Mouse (Mus musculus) left cerebral cortex, adult 2 months (tissue): ENCODE data around the gene Tmem212. TPM values are rescaled to one million over a fixed set of nuclear protein-coding genes. Genes with fewer than 3 reads are reported as not detected.
"Not testable (repeated sequence)": the region's sequence is repeated elsewhere in the genome, so short reads cannot be mapped to it uniquely, and the experiment has no call there.

ENCODE experiments used
- DNase-seq, 2 experiments: peaks; one replicate each; pipeline ENCODE4 v3.0.0; 2021 to 2022; ENCODE audit warnings: low spot score in 2 of 2, mixed read lengths in 1 of 2; ENCODE audit errors: extremely low spot score in 1 of 2
- H3K27ac ChIP-seq: fragments of 200-600 bp; 2 replicates; pipeline ENCODE4 v1.8.1; 2022
- H3K4me3 ChIP-seq: fragments of 200-600 bp; 2 replicates; pipeline ENCODE4 v1.8.1; 2022
- CTCF ChIP-seq: fragments of 200-600 bp; IDR thresholded peaks from 2 replicates; pipeline ENCODE4 v1.8.1; 2022; ENCODE audit warnings: antibody characterized with exemption, mild to moderate bottlenecking, moderate library complexity
- intact Hi-C: fragments of 180-260 bp; cut with DNase I; formaldehyde crosslinking; loops from one replicate; pipeline ENCODE4 v1.15.1; 2025
- long read RNA-seq, 2 experiments: library from polyadenylated mRNA; stranded (forward); transcript quantifications; one replicate each; pipeline ENCODE4 v2.0.0; 2021; ENCODE audit warnings: borderline mapping rate in 2 of 2
- total RNA-seq, 2 experiments: library from RNA; stranded (reverse); gene quantifications; 2 replicates each; pipeline ENCODE4 v1.2.3; 2021

Gene Tmem212
- 1 to 10 TPM in 1 of 2 experiments, not detected in 1; 1.0 TPM for total RNA-seq
- long read RNA-seq, experiment 1, partial matches to known transcripts: 0 of 1 reads
- long read RNA-seq, experiment 1, other reads (novel, unspliced or antisense): 1 of 1 reads
- long read RNA-seq, experiment 2: 0 reads

DNA sequence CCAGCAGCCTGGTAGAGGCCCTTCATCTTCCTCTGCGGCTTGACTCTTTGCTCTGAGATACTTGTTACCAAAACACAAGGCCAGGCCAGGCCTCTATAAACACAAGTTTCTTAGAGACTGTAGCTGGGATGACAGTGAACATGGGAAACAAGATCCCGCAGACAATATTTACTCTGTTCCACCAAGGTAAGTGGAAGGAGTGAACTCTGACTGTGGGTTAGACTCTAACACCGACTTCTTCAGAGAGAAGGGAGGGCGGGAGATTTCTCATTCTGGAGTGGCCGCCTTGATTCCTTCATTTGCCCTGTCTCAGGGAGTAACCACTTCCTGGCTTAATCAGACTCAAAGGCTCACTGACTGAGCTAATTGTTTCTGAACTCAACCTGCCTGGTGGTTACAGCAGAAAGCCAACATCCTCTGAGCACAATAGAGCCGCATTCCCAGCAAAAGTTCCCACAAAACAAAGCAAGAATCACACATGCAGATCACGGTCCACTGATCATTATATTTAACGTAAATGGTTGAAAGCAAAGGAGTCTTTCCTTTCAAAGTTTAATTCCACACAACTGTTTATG is at the start of gene Tmem212:
TSS of gene Tmem212 (minus strand) at position 51 of the 575 bp plus-strand sequence.
- Histone ChIP-seq H3K4me3 (no peak within 1 kb of the TSS), H3K27ac (no peak within 1 kb of the TSS)
- no peak for DNase-seq
- no peak for TF ChIP-seq CTCF
- intact Hi-C loops: no loop called here

- H3K4me3 ChIP-seq, H3K27ac ChIP-seq, intact Hi-C loops, DNase-seq: not testable (repeated sequence)
Measured at GRCm38 (mm10) chr3:27945397-27945796, 49.2 kb upstream of the Tmem212 start.

DNA sequence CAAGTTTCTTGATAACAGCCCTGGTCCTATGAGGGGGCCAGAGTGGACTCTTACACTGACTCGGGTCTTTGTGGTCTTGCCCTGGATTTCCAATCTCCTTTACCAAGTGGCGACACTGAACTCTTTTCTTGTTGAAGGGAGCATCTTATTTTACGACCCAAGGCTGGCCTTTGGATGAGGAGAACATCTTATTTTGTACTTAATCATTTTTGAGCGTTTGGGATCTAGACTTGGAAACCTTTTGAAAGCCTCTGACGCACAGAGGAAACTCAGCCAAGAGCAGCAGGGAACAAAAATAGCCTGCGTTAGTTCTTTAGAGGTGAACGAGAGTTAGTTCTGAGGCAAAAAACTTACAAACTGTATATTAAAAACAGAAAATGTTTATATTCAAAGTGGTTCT is 46.8 kb upstream of the Tmem212 start:
- DNase-seq: no peak
- no peak overlapping the region for H3K27ac ChIP-seq
- TF ChIP-seq CTCF: no peak
- intact Hi-C loops: no loop called here
- H3K4me3 ChIP-seq: no peak overlapping the region

- intact Hi-C loops: no loop called here
- TF ChIP-seq CTCF: no peak
- no peak overlapping the region for H3K27ac ChIP-seq
Measured at GRCm38 (mm10) chr3:27941634-27942033, 45.5 kb upstream of the Tmem212 start.

GRCm38 (mm10) chr3:27938381-27939323 is 42.5 kb upstream of the Tmem212 start, which contains the start of gene Pld1:
Gene Pld1 (plus strand): TSS chr3:27938695.
- intact Hi-C loops: no loop called here
- Histone ChIP-seq H3K27ac (peak within 1 kb of the TSS; percentile 89), H3K4me3 (peak within 1 kb of the TSS; percentile 64)
- peak; percentile 40 to 57 for DNase-seq
- TF ChIP-seq CTCF: no peak

More at GRCm38 (mm10) chr3:27941634-27942033, 45.5 kb upstream of the Tmem212 start:
- no peak overlapping the region for H3K4me3 ChIP-seq
- no peak for DNase-seq

DNA sequence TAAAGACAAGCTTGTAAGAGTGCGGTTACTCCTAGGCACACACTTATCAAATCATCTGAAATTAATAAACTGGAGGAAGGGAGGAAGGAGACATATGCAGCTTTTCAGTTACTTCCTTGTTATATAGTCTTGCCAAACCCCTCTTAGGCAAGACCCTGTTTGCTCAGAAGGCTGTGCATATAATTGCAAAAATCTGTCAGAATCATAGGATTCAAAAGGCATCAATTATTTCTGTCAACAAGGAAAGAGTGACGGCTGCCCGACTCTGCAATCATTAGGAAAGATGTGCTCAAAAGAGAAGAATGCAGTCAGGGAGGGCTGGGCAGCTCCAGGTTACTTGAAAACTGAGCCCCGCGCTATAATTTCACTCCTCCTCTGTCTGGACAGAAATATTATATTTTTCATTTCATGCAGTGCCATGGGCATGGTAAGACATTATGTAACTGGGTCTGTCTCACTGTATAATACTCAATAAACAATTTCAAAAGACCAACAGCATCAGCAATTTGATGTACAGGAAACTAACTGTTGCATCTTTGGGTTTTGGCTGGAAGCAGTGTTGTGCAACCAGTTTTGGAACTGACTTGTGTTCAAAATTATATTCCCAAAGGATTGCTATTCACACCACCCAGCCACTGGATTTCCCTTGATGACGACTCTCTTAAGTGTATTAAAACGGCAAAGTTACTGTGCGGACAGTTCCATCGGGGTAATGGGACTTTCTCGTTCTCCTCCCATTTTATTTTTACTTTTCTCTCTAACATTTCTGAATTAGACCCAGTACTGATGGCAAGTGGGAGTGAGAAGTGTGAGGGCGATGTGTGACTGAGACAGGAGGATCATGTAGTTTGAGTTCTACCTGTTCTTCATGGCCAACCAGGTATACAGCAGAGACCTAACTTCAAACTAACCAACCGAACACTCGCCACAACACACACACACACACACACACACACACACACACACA is 41.3 kb upstream of the Tmem212 start:
- H3K27ac ChIP-seq: no peak overlapping the region
- intact Hi-C loops: no loop called here
- H3K4me3 ChIP-seq: no peak overlapping the region
- DNase-seq: no peak
- no peak for TF ChIP-seq CTCF

DNA sequence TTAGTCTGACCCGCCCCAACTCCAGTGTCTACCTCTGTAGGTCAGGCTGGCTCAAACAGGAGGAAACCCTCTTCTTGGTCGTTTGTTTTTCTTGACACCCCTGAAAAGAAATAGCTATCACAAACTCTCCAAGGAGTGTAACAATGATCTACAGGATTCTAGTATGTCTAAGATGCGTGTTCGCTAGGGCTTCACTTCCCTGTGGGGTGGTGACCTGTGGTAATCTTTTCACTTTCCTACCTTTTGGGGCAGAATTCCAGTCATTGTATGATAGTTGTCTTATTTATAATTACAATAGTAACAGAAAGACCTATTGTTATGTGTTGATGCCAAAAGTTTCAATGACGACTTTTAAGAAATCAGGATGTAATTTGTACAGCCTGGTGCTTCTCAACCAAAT is 40.6 kb upstream of the Tmem212 start:
- TF ChIP-seq CTCF: no peak
- DNase-seq: no peak
- no peak overlapping the region for H3K4me3 ChIP-seq
- no peak overlapping the region for H3K27ac ChIP-seq
- intact Hi-C loops: no loop called here

- H3K27ac ChIP-seq: no peak overlapping the region
- no peak overlapping the region for H3K4me3 ChIP-seq
- no peak for TF ChIP-seq CTCF
- DNase-seq: no peak
- intact Hi-C loops: no loop called here
Measured at GRCm38 (mm10) chr3:27935644-27936043, 39.5 kb upstream of the Tmem212 start.

- Histone ChIP-seq H3K27ac (no peak overlapping the region), H3K4me3 (no peak overlapping the region)
- no peak for TF ChIP-seq CTCF
- intact Hi-C loops: no loop called here
- DNase-seq: no peak
Measured at GRCm38 (mm10) chr3:27932391-27932790, 36.2 kb upstream of the Tmem212 start.

GRCm38 (mm10) chr3:27929219-27929618 is 33.1 kb upstream of the Tmem212 start:
- DNase-seq: peak in 1 of 2 experiments; percentile 22
- Histone ChIP-seq H3K4me3 (no peak overlapping the region), H3K27ac (no peak overlapping the region)
- intact Hi-C loops: no loop called here
- no peak for TF ChIP-seq CTCF

DNA sequence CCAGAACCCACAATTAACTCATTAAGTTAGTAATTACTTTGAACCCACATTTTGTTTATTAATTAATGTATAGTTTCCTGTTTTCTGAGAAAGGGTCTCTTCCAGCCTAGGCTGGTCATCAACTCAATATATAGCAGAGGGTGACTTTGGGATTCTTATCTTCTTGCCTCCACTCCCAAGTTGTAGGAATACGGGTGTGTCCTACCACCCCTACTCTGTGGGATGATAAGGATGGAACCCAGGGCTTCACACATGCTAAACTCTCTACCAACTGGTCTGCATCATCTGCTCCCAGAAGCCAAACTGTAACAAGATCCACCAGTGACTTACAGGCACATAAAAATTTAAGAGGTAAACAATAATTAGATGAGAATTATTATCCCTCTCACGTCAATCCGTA is 27.9 kb upstream of the Tmem212 start:
- no peak for DNase-seq
- intact Hi-C loops: no loop called here
- TF ChIP-seq CTCF: no peak
- no peak overlapping the region for H3K4me3 ChIP-seq
- no peak overlapping the region for H3K27ac ChIP-seq
